Mouse (Mus musculus) erythroblast, embryonic 14.5 days (primary cell): ENCODE measurements around the gene Mical1. TPM values are rescaled to one million over a fixed set of nuclear protein-coding genes. Genes with fewer than 3 reads are reported as not detected.

Experiments used
- H3K27me3 ChIP-seq: 2 replicates; pipeline ENCODE4 v1.6.1; 2012; ENCODE audit warnings: inconsistent platforms; ENCODE audit not compliant: control insufficient read depth
- H3K36me3 ChIP-seq: 2 replicates; pipeline ENCODE4 v1.6.1; 2012; ENCODE audit warnings: mild to moderate bottlenecking, inconsistent platforms; ENCODE audit not compliant: control insufficient read depth
- H3K4me1 ChIP-seq: 2 replicates; pipeline ENCODE4 v1.6.1; 2012; ENCODE audit warnings: inconsistent platforms; ENCODE audit not compliant: control insufficient read depth
- H3K4me3 ChIP-seq: replicated peaks from 2 replicates; pipeline ENCODE3; 2012; ENCODE audit warnings: moderate library complexity, mild to moderate bottlenecking, inconsistent platforms
- H3K9me3 ChIP-seq: 2 replicates; pipeline ENCODE4 v1.6.1; 2012; ENCODE audit warnings: low read length, inconsistent platforms, mixed read lengths; ENCODE audit not compliant: control insufficient read depth
- GATA1 ChIP-seq: IDR thresholded peaks from 2 replicates; pipeline ENCODE4 v1.6.1; 2012; ENCODE audit warnings: low read length, inconsistent platforms, mixed read lengths
- TAL1 ChIP-seq: IDR thresholded peaks from 3 replicates; pipeline ENCODE4 v1.6.1; 2012; ENCODE audit warnings: low read length, inconsistent platforms, mixed read lengths
- polyA plus RNA-seq: library from polyadenylated mRNA; stranded (reverse); fragments of >175 nt; gene quantifications from 2 replicates; pipeline ENCODE4 v1.2.3, GENCODE M21; 2012

The Mical1 gene
- polyA plus RNA-seq, 1 experiment = 0.16 TPM

- H3K27me3 ChIP-seq = no peaks in the 10 kb centered on the region
- H3K9me3 ChIP-seq = no peaks in the 10 kb centered on the region
- no peak overlapping the region for H3K4me3 ChIP-seq
- TF ChIP-seq TAL1 (no peak), GATA1 (no peak)
- peaks cover 7% of the 10 kb centered on the region; the same call in 1 of the 2 replicates for H3K4me1 ChIP-seq
- peaks cover 79% of the 10 kb centered on the region for H3K36me3 ChIP-seq
Measured at GRCm38 (mm10) chr10:41529972-41530371, 53.9 kb downstream of the Mical1 start.

- no peak for TF ChIP-seq GATA1
- no peak for TF ChIP-seq TAL1
Measured at GRCm38 (mm10) chr10:41535991-41536390, 59.9 kb downstream of the Mical1 start.

More at GRCm38 (mm10) chr10:41535991-41536390, 59.9 kb downstream of the Mical1 start:
- no peak overlapping the region for H3K4me3 ChIP-seq
- no peaks in the 10 kb centered on the region for H3K27me3 ChIP-seq
- H3K36me3 ChIP-seq = peaks cover 31% of the 10 kb centered on the region
- H3K9me3 ChIP-seq = no peaks in the 10 kb centered on the region
- no peaks in the 10 kb centered on the region for H3K4me1 ChIP-seq

Other genes starting within 250 kb of the Mical1 start
- gene Fig4, start 173.1 kb upstream of the Mical1 start, polyA plus RNA-seq = 0.27 and 0.38 TPM in 2 replicates
- gene Ak9, start 172.3 kb upstream of the Mical1 start, polyA plus RNA-seq = 0.01 TPM in 1 of 2 replicates, not detected in the other
- 0.45 and 0.48 TPM in 2 replicates for gene Zbtb24, start 25.9 kb upstream of the Mical1 start, polyA plus RNA-seq
- gene Smpd2, start 14.1 kb downstream of the Mical1 start, polyA plus RNA-seq = 0.05 and 0.06 TPM in 2 replicates
- not detected in 2 replicates for gene Ppil6, start 14.1 kb downstream of the Mical1 start, polyA plus RNA-seq
- gene Cd164, start 43.1 kb downstream of the Mical1 start, polyA plus RNA-seq = 5.0 and 5.5 TPM in 2 replicates
- gene Ccdc162, start 240.3 kb downstream of the Mical1 start, polyA plus RNA-seq = not detected in 2 replicates